Mouse (Mus musculus) kidney, embryonic 14.5 days (tissue): Measurements from ENCODE around the gene Gm5861. TPM values are rescaled to one million over a fixed set of nuclear protein-coding genes. Genes with fewer than 3 reads are reported as not detected.
"Not testable (repeated sequence)": the region's sequence is repeated elsewhere in the genome, so short reads cannot be mapped to it uniquely, and the experiment has no call there.

Experiments used
- ATAC-seq: fragments of 200-750 bp; cut with Nextera tagmentation; 2 replicates; pipeline ENCODE4 v1.8.0; 2017; ENCODE audit warnings: moderate number of reproducible peaks, mild to moderate bottlenecking, moderate TSS enrichment, moderate library complexity; ENCODE audit not compliant: low FRiP score, low TSS enrichment
- H3K27ac ChIP-seq: fragments of 300-500 bp; sonication (generic); 2 replicates; pipeline ENCODE4 v1.5.1; 2014; ENCODE audit warnings: low read depth, mild to moderate bottlenecking, low read length, moderate library complexity, mixed read lengths
- H3K27me3 ChIP-seq: fragments of 300-500 bp; sonication (generic); 2 replicates; pipeline ENCODE4 v1.6.1; 2014; ENCODE audit warnings: mild to moderate bottlenecking, low read length; ENCODE audit not compliant: control insufficient read depth, insufficient read depth
- H3K36me3 ChIP-seq: fragments of 300-500 bp; sonication (generic); 2 replicates; pipeline ENCODE4 v1.6.1; 2014; ENCODE audit warnings: low read length, mixed read lengths; ENCODE audit not compliant: control insufficient read depth, insufficient read depth
- H3K4me1 ChIP-seq: fragments of 300-500 bp; sonication (generic); 2 replicates; pipeline ENCODE4 v1.6.1; 2014; ENCODE audit warnings: low read length, mixed read lengths; ENCODE audit not compliant: control insufficient read depth, insufficient read depth
- H3K4me2 ChIP-seq: fragments of 300-500 bp; sonication (generic); replicated peaks from 2 replicates; pipeline ENCODE4 v1.6.1; 2014; ENCODE audit warnings: low read depth, mild to moderate bottlenecking, low read length
- H3K4me3 ChIP-seq: fragments of 300-500 bp; sonication (generic); 2 replicates; pipeline ENCODE4 v1.5.1; 2014; ENCODE audit warnings: mild to moderate bottlenecking, low read length
- H3K9ac ChIP-seq: fragments of 300-500 bp; sonication (generic); 2 replicates; pipeline ENCODE4 v1.6.1; 2014; ENCODE audit warnings: low read depth, mild to moderate bottlenecking, low read length, moderate library complexity
- H3K9me3 ChIP-seq: fragments of 300-500 bp; sonication (generic); 2 replicates; pipeline ENCODE4 v1.6.1; 2016; ENCODE audit warnings: low read length; ENCODE audit not compliant: control insufficient read depth
- whole genome bisulfite sequencing: fragments of 180-500 bp; shearing (Covaris S2); extraction: QIAGEN DNeasy Blood & Tissue Kit; methylation state at CpG from one replicate; pipeline ENCODE4 v1.1.7; 2014; 5-methylcytosine and 5-hydroxymethylcytosine counted together
- polyA plus RNA-seq: library from polyadenylated mRNA; unstranded; fragments of >200 nt; fragmentation: Nextera tagmentation; extraction: Ambion mirVana; gene quantifications from 2 replicates; pipeline ENCODE4 v1.2.1, GENCODE M21; 2014

The Gm5861 gene
- not detected in 2 replicates for polyA plus RNA-seq

GRCm38 (mm10) chr5:11182772-11183171 is at the start of gene Gm5861:
Gm5861 (plus strand) TSS chr5:11183072.
- not testable (repeated sequence) for H3K4me1 ChIP-seq, H3K9ac ChIP-seq, H3K9me3 ChIP-seq, H3K4me3 ChIP-seq, H3K27me3 ChIP-seq, H3K36me3 ChIP-seq, H3K4me2 ChIP-seq, H3K27ac ChIP-seq, ATAC-seq
- 71% methylated on average over 1 of the region's 3 CpGs for WGBS

GRCm38 (mm10) chr5:11138031-11138430 is 44.8 kb upstream of the Gm5861 start:
- H3K9me3 ChIP-seq, H3K36me3 ChIP-seq, H3K4me1 ChIP-seq, H3K9ac ChIP-seq, ATAC-seq, H3K27ac ChIP-seq, H3K4me2 ChIP-seq, H3K4me3 ChIP-seq, H3K27me3 ChIP-seq: not testable (repeated sequence)
- 96% methylated on average over 12 of the region's 12 CpGs for WGBS

Other genes starting within 250 kb of the Gm5861 start
- gene Gm8871, start 235.3 kb upstream of the Gm5861 start, polyA plus RNA-seq = not detected in 2 replicates
- not detected in 2 replicates for gene Gm8857, start 235.3 kb upstream of the Gm5861 start, polyA plus RNA-seq
- not detected in 2 replicates for gene Gm8879, start 55.4 kb upstream of the Gm5861 start, polyA plus RNA-seq
- gene Gm8890, start 73.0 kb downstream of the Gm5861 start, polyA plus RNA-seq = not detected in 2 replicates
- not detected in 2 replicates for gene Speer1, start 158.4 kb downstream of the Gm5861 start, polyA plus RNA-seq
- gene Gm8897, start 233.3 kb downstream of the Gm5861 start, polyA plus RNA-seq = 0.19 TPM in 1 of 2 replicates, not detected in the other